Mouse (Mus musculus) CH12.LX (cell line): ENCODE data around the gene Ntm. TPM values are rescaled to one million over a fixed set of nuclear protein-coding genes. Genes with fewer than 3 reads are reported as not detected.

Experiments used
- DNase-seq: peaks from one replicate; pipeline ENCODE4 v3.0.0-alpha.2; 2013; ENCODE audit errors: extremely low read depth
- H3K27ac ChIP-seq: 2 replicates; pipeline ENCODE4 v1.5.1; 2012; ENCODE audit warnings: low read depth, mild to moderate bottlenecking, control low read depth, moderate library complexity; ENCODE audit not compliant: insufficient read depth
- H3K27me3 ChIP-seq: replicated peaks from 2 replicates; pipeline ENCODE3; 2012; ENCODE audit warnings: inconsistent platforms
- H3K36me3 ChIP-seq, 2 experiments: replicated peaks in 1 of 2; 2 replicates each; pipeline versions ENCODE3 to v1.6.1; 2012; ENCODE audit warnings: inconsistent platforms in 1 of 2, low read length in 1 of 2, mild to moderate bottlenecking in 1 of 2, mixed read lengths in 1 of 2, moderate library complexity in 1 of 2; ENCODE audit not compliant: control insufficient read depth in 1 of 2, insufficient read depth in 1 of 2
- H3K4me1 ChIP-seq, 2 experiments: 2 replicates each; pipeline ENCODE4 v1.6.1; 2012; ENCODE audit warnings: inconsistent platforms in 1 of 2, moderate library complexity in 1 of 2; ENCODE audit not compliant: insufficient read depth in 2 of 2, control insufficient read depth in 1 of 2
- H3K4me2 ChIP-seq: 2 replicates; pipeline ENCODE4 v1.6.1; 2012; ENCODE audit warnings: low read depth, mild to moderate bottlenecking, control low read depth; ENCODE audit not compliant: poor library complexity, insufficient read depth, severe bottlenecking
- H3K4me3 ChIP-seq, 3 experiments: fragments of 150-350 bp in 1 of 3; sonication (generic) in 1 of 3; replicated peaks in 1 of 3; 2 replicates each; pipeline versions ENCODE3 to v1.5.1; 2011 to 2012; ENCODE audit warnings: low read depth in 2 of 3, low read length in 2 of 3, mild to moderate bottlenecking in 2 of 3, moderate library complexity in 2 of 3, control low read depth in 1 of 3, improper control_type of control experiment in 1 of 3, inconsistent platforms in 1 of 3, mixed read lengths in 1 of 3; ENCODE audit not compliant: poor library complexity in 1 of 3
- H3K79me2 ChIP-seq: replicated peaks from 2 replicates; pipeline ENCODE4 v1.6.1; 2012; ENCODE audit warnings: mild to moderate bottlenecking, moderate library complexity; ENCODE audit not compliant: control insufficient read depth, poor library complexity, insufficient read depth, severe bottlenecking; ENCODE audit errors: extremely low read depth
- H3K9ac ChIP-seq: 2 replicates; pipeline ENCODE4 v1.6.1; 2012; ENCODE audit warnings: low read depth, mild to moderate bottlenecking, control low read depth, moderate library complexity; ENCODE audit not compliant: insufficient read depth
- H3K9me3 ChIP-seq: replicated peaks from 2 replicates; pipeline ENCODE3; 2012; ENCODE audit warnings: low read length, inconsistent platforms, mixed read lengths
- BHLHE40 ChIP-seq: IDR thresholded peaks from 2 replicates; pipeline ENCODE4 v1.6.1; 2011; ENCODE audit warnings: mild to moderate bottlenecking, low read depth, low read length, improper control_type of control experiment
- CHD2 ChIP-seq: IDR thresholded peaks from 2 replicates; pipeline ENCODE4 v1.6.1; 2011; ENCODE audit warnings: low read length, improper control_type of control experiment
- CTCF ChIP-seq, 2 experiments: IDR thresholded peaks in 1 of 2; conservative IDR thresholded peaks in 1 of 2; 2 replicates each; pipeline ENCODE4 v1.5.1; 2011 to 2012; ENCODE audit warnings: low read depth in 2 of 2, low read length in 2 of 2, improper control_type of control experiment in 1 of 2, inconsistent platforms in 1 of 2, mild to moderate bottlenecking in 1 of 2, moderate library complexity in 1 of 2
- E2F4 ChIP-seq: IDR thresholded peaks from 2 replicates; pipeline ENCODE4 v1.6.1; 2011; ENCODE audit warnings: low read depth, low read length, improper control_type of control experiment; ENCODE audit not compliant: insufficient replicate concordance
- ELF1 ChIP-seq: IDR thresholded peaks from 2 replicates; pipeline ENCODE4 v1.6.1; 2014; ENCODE audit warnings: low read depth, mild to moderate bottlenecking, inconsistent platforms, low read length, improper control_type of control experiment
- GABPA ChIP-seq: IDR thresholded peaks from 2 replicates; pipeline ENCODE4 v1.6.1; 2012; ENCODE audit warnings: low read depth, low read length, improper control_type of control experiment, inconsistent platforms; ENCODE audit not compliant: insufficient replicate concordance
- JUND ChIP-seq: conservative IDR thresholded peaks from 2 replicates; pipeline ENCODE4 v1.6.1; 2011; ENCODE audit warnings: low read depth, low read length, improper control_type of control experiment
- KAT2A ChIP-seq: IDR thresholded peaks from 2 replicates; pipeline ENCODE4 v1.6.1; 2012; ENCODE audit warnings: low read length, improper control_type of control experiment, inconsistent platforms; ENCODE audit not compliant: insufficient replicate concordance
- MAZ ChIP-seq: IDR thresholded peaks from 2 replicates; pipeline ENCODE4 v1.6.1; 2012; ENCODE audit warnings: low read depth, mild to moderate bottlenecking, inconsistent platforms, low read length, improper control_type of control experiment, moderate library complexity
- MEF2A ChIP-seq: IDR thresholded peaks from 2 replicates; pipeline ENCODE4 v1.6.1; 2014; ENCODE audit warnings: low read depth, mild to moderate bottlenecking, inconsistent platforms, low read length, improper control_type of control experiment, borderline replicate concordance
- MYC ChIP-seq: IDR thresholded peaks from 2 replicates; pipeline ENCODE4 v1.6.1; 2011; ENCODE audit warnings: low read depth, mild to moderate bottlenecking, improper control_type of control experiment, low read length
- NRF1 ChIP-seq: IDR thresholded peaks from 2 replicates; pipeline ENCODE4 v1.6.1; 2014; ENCODE audit warnings: low read depth, mild to moderate bottlenecking, inconsistent platforms, low read length, improper control_type of control experiment, moderate library complexity
- PAX5 ChIP-seq: IDR thresholded peaks from 2 replicates; pipeline ENCODE4 v1.6.1; 2012; ENCODE audit warnings: low read length, inconsistent platforms, mixed read lengths
- RAD21 ChIP-seq: IDR thresholded peaks from 2 replicates; pipeline ENCODE4 v1.6.1; 2011; ENCODE audit warnings: low read depth, mild to moderate bottlenecking, low read length, improper control_type of control experiment, moderate library complexity
- RCOR1 ChIP-seq: conservative IDR thresholded peaks from 2 replicates; pipeline ENCODE4 v1.6.1; 2012; ENCODE audit warnings: low read depth, mild to moderate bottlenecking, inconsistent platforms, low read length, improper control_type of control experiment
- SIN3A ChIP-seq: IDR thresholded peaks from 2 replicates; pipeline ENCODE4 v1.6.1; 2012; ENCODE audit warnings: low read length, improper control_type of control experiment, inconsistent platforms
- UBTF ChIP-seq: IDR thresholded peaks from 2 replicates; pipeline ENCODE4 v1.6.1; 2012; ENCODE audit warnings: low read depth, mild to moderate bottlenecking, inconsistent platforms, low read length, improper control_type of control experiment, moderate library complexity
- USF1 ChIP-seq: IDR thresholded peaks from 2 replicates; pipeline ENCODE4 v1.6.1; 2014; ENCODE audit warnings: low read depth, mild to moderate bottlenecking, inconsistent platforms, low read length, improper control_type of control experiment
- USF2 ChIP-seq: conservative IDR thresholded peaks from 2 replicates; pipeline ENCODE4 v1.6.1; 2011; ENCODE audit warnings: low read depth, low read length, improper control_type of control experiment
- ZKSCAN1 ChIP-seq: IDR thresholded peaks from 2 replicates; pipeline ENCODE4 v1.6.1; 2012; ENCODE audit warnings: low read depth, inconsistent platforms, low read length, improper control_type of control experiment, borderline replicate concordance
- ZMIZ1 ChIP-seq: IDR thresholded peaks from 2 replicates; pipeline ENCODE4 v1.6.1; 2012; ENCODE audit warnings: low read depth, mild to moderate bottlenecking, inconsistent platforms, low read length, improper control_type of control experiment
- dilution Hi-C: fragments of 300-500 bp; cut with MboI; formaldehyde crosslinking; loops from 2 replicates; pipeline ENCODE4 v1.14.3; 2020; ENCODE audit warnings: low sequenced_read_pairs; ENCODE audit not compliant: extremely low pct_unique_long_range_greater_than_20kb, extremely low pct_ligation_motif_present
- in situ Hi-C: fragments of 300-500 bp; cut with MboI; formaldehyde crosslinking; loops from 3 replicates; pipeline ENCODE4 v1.14.3; 2019; ENCODE audit warnings: low sequenced_read_pairs, low pct_ligation_motif_present, low pct_unique_long_range_greater_than_20kb, mixed read lengths
- polyA plus RNA-seq: library from polyadenylated mRNA; unstranded; fragments of >175 nt; gene quantifications from 2 replicates; pipeline ENCODE4 v1.2.1, GENCODE M21; 2012; ENCODE audit warnings: low read depth; ENCODE audit not compliant: insufficient read length
- total RNA-seq, 2 experiments: library from RNA; depleted of rRNA; stranded (reverse); fragments of 300-350 nt in 1 of 2; fragments of >200 nt in 1 of 2; gene quantifications; 2 replicates each; pipeline ENCODE4 v1.2.3; 2012 to 2014

Gene Ntm
- total and polyA plus RNA-seq, 3 experiments, result not detected

- Histone ChIP-seq H3K27ac (no peak overlapping the region), H3K4me3 (no peak overlapping the region), H3K9me3 (peaks cover 77% of the 10 kb centered on the region), H3K36me3 (no peaks in the 10 kb centered on the region), H3K4me2 (no peak overlapping the region), H3K27me3 (no peaks in the 10 kb centered on the region), H3K4me1 (no peaks in the 10 kb centered on the region), H3K9ac (no peak overlapping the region), H3K79me2 (no peaks in the 10 kb centered on the region)
- TF ChIP-seq RCOR1 (no peak), JUND (no peak), MAZ (no peak), SIN3A (no peak), NRF1 (no peak), MYC (no peak), GABPA (no peak), KAT2A (no peak), USF1 (no peak), RAD21 (no peak), USF2 (no peak), BHLHE40 (no peak), ELF1 (no peak), UBTF (no peak), PAX5 (no peak), CHD2 (no peak), MEF2A (no peak), ZMIZ1 (no peak)
- in situ Hi-C loops, result no loop called here
- dilution Hi-C loops, result no loop called here
- no peak for DNase-seq
Observed at GRCm38 (mm10) chr9:29534773-29535172, 428.2 kb downstream of the Ntm start.

GRCm38 (mm10) chr9:29534304-29534703, 428.6 kb downstream of the Ntm start:
- dilution Hi-C loops, result no loop called here
- no peak for TF ChIP-seq KAT2A
- TF ChIP-seq ZKSCAN1, result no peak
- no peak for TF ChIP-seq CTCF (conservative IDR thresholded peaks at IDR 0.05 in 1 of 2, IDR thresholded peaks at IDR 0.05 in 1 of 2; ENCODE audit: low read depth in 2 of 2, low read length in 2 of 2)
- no peak for TF ChIP-seq E2F4
- TF ChIP-seq, all 38 proteins: peak for 0
- no peak overlapping the region for H3K27ac ChIP-seq

More at GRCm38 (mm10) chr9:29534304-29534703, 428.6 kb downstream of the Ntm start:
- Histone ChIP-seq H3K4me3 (no peak overlapping the region), H3K4me2 (no peak overlapping the region), H3K36me3 (no peaks in the 10 kb centered on the region), H3K79me2 (no peaks in the 10 kb centered on the region), H3K27me3 (no peaks in the 10 kb centered on the region), H3K9me3 (peaks cover 73% of the 10 kb centered on the region), H3K9ac (no peak overlapping the region), H3K4me1 (no peaks in the 10 kb centered on the region)
- in situ Hi-C loops, result no loop called here
- no peak for DNase-seq
